Mouse (Mus musculus) right cerebral cortex, postnatal 14 days (tissue): Measurements from ENCODE around the gene D630003M21Rik.

ENCODE experiments used
- DNase-seq: peaks from one replicate; pipeline ENCODE4 v3.0.0; 2022

Gene D630003M21Rik

GRCm38 (mm10) chr2:158138778-158139177, 90.2 kb downstream of the D630003M21Rik start:
- no peak for DNase-seq

GRCm38 (mm10) chr2:158137771-158138170, 91.3 kb downstream of the D630003M21Rik start:
- no peak for DNase-seq

- no peak for DNase-seq
Measured at GRCm38 (mm10) chr2:158136205-158136604, 92.8 kb downstream of the D630003M21Rik start.

GRCm38 (mm10) chr2:158133050-158133449, 96.0 kb downstream of the D630003M21Rik start:
- no peak for DNase-seq
